Mouse (Mus musculus) embryonic facial prominence, embryonic 12.5 days (tissue): ENCODE measurements around the gene Map2k7. TPM values are rescaled to one million over a fixed set of nuclear protein-coding genes. Genes with fewer than 3 reads are reported as not detected.

Experiments used
- ATAC-seq: fragments of 200-750 bp; cut with Nextera tagmentation; 2 replicates; pipeline ENCODE4 v1.8.0; 2017; ENCODE audit not compliant: insufficient number of reproducible peaks, insufficient read depth, low FRiP score, low TSS enrichment
- H3K27ac ChIP-seq: fragments of 300-500 bp; sonication (generic); 2 replicates; pipeline ENCODE4 v1.5.1; 2016; ENCODE audit warnings: mild to moderate bottlenecking
- H3K27me3 ChIP-seq: fragments of 300-500 bp; sonication (generic); 2 replicates; pipeline ENCODE4 v1.6.1; 2016; ENCODE audit warnings: mild to moderate bottlenecking, moderate library complexity
- H3K36me3 ChIP-seq: fragments of 300-500 bp; sonication (generic); 2 replicates; pipeline ENCODE4 v1.6.1; 2016; ENCODE audit warnings: mild to moderate bottlenecking
- H3K4me1 ChIP-seq: fragments of 300-500 bp; sonication (generic); 2 replicates; pipeline ENCODE4 v1.6.1; 2016
- H3K4me2 ChIP-seq: fragments of 300-500 bp; sonication (generic); replicated peaks from 2 replicates; pipeline ENCODE4 v1.6.1; 2016; ENCODE audit warnings: mild to moderate bottlenecking, moderate library complexity
- H3K4me3 ChIP-seq: fragments of 300-500 bp; sonication (generic); 2 replicates; pipeline ENCODE4 v1.5.1; 2016; ENCODE audit warnings: mild to moderate bottlenecking
- H3K9ac ChIP-seq: fragments of 300-500 bp; sonication (generic); 2 replicates; pipeline ENCODE4 v1.6.1; 2016; ENCODE audit warnings: mild to moderate bottlenecking, moderate library complexity
- H3K9me3 ChIP-seq: fragments of 300-500 bp; sonication (generic); 2 replicates; pipeline ENCODE4 v1.6.1; 2016; ENCODE audit warnings: mild to moderate bottlenecking, moderate library complexity
- WGBS: fragments of 180-500 bp; shearing (Covaris S2); methylation state at CpG from one replicate; pipeline ENCODE4 v1.1.7; 2016; 5-methylcytosine and 5-hydroxymethylcytosine counted together
- polyA plus RNA-seq: library from polyadenylated mRNA; unstranded; fragments of >200 nt; fragmentation: Nextera tagmentation; extraction: Ambion mirVana; gene quantifications from 2 replicates; pipeline ENCODE4 v1.2.1, GENCODE M21; 2016

Gene Map2k7
- polyA plus RNA-seq, 1 experiment from 2014 or later, result 40.1 TPM

DNA sequence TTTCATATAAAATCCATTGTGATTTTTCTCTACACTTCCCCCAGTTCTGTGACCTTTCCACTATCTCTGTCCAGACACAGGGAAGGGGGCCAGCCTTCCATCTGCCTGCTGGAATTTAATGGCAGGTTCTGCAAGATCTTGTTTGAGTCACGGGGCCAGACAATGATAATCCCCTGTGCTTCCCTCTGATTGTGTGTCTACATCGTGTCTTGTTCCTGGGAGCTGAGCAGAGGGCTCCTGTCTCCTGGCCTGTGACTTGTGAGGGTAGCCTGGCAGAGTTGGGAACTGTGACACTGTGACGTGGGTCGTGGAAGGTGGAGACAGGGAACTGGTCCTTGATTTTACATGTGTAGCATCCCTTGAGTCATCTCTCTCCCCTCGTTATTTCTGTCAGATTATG is 8.8 kb upstream of the Map2k7 start:
- no peak overlapping the region for H3K4me3 ChIP-seq
- peaks cover 27% of the 10 kb centered on the region for H3K27me3 ChIP-seq
- no peak overlapping the region for H3K9ac ChIP-seq
- H3K4me1 ChIP-seq, result no peaks in the 10 kb centered on the region
- 75% methylated on average over 5 of the region's 5 CpGs for WGBS
- no peak overlapping the region for H3K4me2 ChIP-seq
- ATAC-seq, result no peak
- no peaks in the 10 kb centered on the region for H3K9me3 ChIP-seq
- no peaks in the 10 kb centered on the region for H3K36me3 ChIP-seq
- H3K27ac ChIP-seq, result no peak overlapping the region

DNA sequence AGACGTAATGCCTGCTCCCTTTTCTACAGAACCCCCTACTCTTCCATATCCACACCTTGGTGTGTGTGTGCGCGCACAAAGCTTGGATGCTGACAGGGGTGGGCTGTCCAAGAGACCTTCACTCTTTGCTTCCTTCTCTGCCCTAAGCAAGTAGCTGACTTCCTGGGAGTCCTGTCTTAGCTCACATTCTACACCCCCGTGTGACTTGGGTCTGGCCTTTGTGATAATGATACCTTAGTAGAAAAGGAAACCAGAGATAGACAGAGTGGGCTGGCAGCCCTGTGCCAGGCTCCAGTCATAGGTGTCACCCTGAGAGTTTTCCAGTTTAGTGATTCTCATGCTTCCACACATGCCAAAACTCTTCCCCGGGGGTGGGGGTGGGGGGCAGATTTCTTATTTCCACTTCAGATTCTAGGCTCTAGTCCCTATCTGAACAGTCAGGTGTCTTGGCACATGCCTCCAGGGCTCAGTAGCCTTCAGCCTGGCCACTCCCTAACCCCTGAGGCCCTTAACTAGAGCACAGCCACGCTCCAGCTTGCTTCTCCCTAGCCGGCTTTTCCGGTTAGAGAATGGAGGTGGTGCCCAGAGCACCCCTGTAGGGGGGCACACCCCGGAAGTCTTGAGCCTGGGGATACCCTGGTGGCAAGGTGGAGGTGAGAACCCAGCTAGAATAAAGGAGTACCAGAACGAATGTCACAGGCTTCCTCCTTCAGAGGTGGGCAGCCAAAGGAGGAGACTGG is 7.8 kb upstream of the Map2k7 start:
- peaks cover 27% of the 10 kb centered on the region for H3K27me3 ChIP-seq
- no peaks in the 10 kb centered on the region for H3K4me1 ChIP-seq
- H3K4me2 ChIP-seq, result no peak overlapping the region
- H3K36me3 ChIP-seq, result no peaks in the 10 kb centered on the region
- H3K9ac ChIP-seq, result no peak overlapping the region
- no peak overlapping the region for H3K4me3 ChIP-seq
- no peak for ATAC-seq
- 58% methylated on average over 10 of the region's 10 CpGs for WGBS
- H3K27ac ChIP-seq, result no peak overlapping the region
- no peaks in the 10 kb centered on the region for H3K9me3 ChIP-seq

DNA sequence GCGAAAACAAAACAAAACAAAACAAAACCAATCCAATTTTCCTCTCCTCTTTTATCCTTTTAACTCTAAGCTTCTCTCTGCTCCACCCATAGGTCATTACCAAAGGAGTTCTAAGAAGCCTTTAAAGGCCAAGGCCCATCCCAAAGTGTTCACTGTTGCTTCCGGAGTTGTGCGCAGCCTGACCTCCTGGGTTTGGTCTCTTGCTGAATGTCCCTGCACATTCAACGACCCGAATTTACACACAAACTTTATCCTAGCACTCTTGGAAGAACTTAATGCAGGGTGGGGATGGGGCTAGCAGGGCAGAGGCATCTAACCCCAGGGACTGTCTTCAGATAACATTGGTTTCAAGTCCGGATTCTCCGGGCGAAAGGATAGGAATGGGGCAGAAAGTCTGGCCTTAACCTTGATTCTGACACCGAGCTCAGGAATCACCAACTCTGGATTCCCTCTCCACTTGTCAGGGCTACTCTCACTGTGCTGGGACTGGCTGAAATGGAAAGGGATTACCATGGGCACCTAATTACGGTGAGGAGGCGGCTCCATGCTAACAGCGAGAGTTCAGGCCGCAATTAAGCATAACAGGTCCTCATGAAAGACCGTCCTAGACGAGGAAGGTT is 616 bp upstream of the Map2k7 start:
- Histone ChIP-seq H3K9ac (peak overlapping the region; percentile 69), H3K27me3 (no peaks in the 10 kb centered on the region), H3K4me3 (peak overlapping the region; percentile 86), H3K36me3 (peaks cover 19% of the 10 kb centered on the region), H3K4me1 (peaks cover 20% of the 10 kb centered on the region), H3K27ac (peak overlapping the region; percentile 96), H3K9me3 (no peaks in the 10 kb centered on the region), H3K4me2 (peak overlapping the region; percentile 83)
- no peak; the same call in 1 of the 2 replicates for ATAC-seq
- WGBS, result 20% methylated on average over 15 of the region's 15 CpGs

DNA sequence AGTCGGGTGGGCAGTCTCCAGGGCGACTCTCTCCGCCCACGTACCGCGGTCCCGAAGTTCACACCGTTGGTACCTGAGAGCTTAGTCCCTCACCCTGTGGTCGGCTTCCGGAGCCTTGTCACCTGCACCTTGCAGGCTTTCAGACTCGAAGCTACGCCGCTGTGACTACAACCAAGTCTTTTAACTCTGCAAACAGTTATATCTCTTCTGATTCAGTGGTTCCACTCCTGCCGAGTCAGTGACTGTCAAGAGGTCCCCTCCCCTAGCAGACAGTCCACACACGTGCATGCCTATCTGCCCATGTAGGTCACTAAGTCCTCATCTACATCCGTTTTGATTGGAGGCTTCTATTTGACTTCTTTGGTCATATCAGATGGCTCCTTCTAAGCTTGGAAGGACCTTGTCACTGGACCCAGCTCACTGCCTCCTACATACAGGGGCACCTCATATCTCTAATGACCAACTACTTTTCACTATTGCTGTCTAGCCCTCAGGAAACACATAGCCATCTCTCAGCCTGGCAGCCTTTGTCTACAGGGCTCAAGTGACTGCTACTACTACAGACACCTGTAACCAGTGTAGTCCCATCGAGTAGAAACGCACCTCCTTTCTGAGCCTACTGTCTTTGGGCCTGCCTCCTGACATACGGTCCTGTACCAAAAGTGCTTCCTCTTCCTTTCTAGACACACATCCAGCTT is 802 bp downstream of the Map2k7 start:
- WGBS, result 16% methylated on average over 19 of the region's 19 CpGs
- ATAC-seq, result peak; percentile 1; the same call in 1 of the 2 replicates

DNA sequence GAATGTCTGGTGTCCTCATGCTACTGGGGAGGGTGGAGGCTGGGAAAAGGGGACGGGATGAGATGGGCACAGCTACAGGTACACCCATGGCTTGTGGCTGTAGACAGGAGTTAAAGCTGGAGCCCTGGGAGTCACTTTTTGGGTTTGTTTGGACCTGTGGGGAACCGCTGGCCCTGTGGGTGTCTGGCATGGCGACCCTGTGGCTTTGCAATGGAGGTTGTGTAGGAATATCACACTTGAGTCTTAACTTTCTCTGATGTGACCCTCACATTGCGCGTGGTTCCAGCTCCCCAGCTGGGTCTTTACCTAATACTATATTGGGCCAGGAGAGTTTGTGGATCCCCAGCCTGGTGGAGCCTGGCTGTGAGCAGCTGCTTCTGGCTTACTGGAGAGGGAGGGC is 6.5 kb downstream of the Map2k7 start:
- no peak overlapping the region for H3K4me2 ChIP-seq
- WGBS, result 95% methylated on average over 5 of the region's 5 CpGs
- peaks cover 22% of the 10 kb centered on the region for H3K4me1 ChIP-seq
- H3K27me3 ChIP-seq, result no peaks in the 10 kb centered on the region
- no peak for ATAC-seq
- no peaks in the 10 kb centered on the region for H3K9me3 ChIP-seq
- H3K4me3 ChIP-seq, result no peak overlapping the region
- no peak overlapping the region for H3K27ac ChIP-seq
- no peak overlapping the region for H3K9ac ChIP-seq
- H3K36me3 ChIP-seq, result peaks cover 86% of the 10 kb centered on the region

More for the DNA sequence above, 802 bp downstream of the Map2k7 start:
- Histone ChIP-seq H3K9ac (peak overlapping the region; percentile 88), H3K4me3 (peak overlapping the region; percentile 86), H3K4me1 (peaks cover 20% of the 10 kb centered on the region), H3K9me3 (no peaks in the 10 kb centered on the region), H3K27me3 (no peaks in the 10 kb centered on the region), H3K36me3 (peaks cover 33% of the 10 kb centered on the region), H3K4me2 (peak overlapping the region; percentile 83), H3K27ac (peak overlapping the region; percentile 96)

DNA sequence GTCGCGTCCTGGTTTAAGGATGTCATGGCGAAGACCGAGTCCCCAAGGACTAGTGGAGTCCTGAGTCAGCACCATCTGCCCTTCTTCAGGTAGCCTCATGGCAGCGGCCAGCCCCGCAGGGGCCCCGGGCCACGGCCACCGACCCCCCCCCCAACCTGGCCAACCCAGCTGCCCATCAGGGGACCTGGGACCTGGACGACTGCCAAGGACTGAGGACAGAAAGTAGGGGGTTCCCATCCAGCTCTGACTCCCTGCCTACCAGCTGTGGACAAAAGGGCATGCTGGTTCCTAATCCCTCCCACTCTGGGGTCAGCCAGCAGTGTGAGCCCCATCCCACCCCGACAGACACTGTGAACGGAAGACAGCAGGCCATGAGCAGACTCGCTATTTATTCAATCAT is 7.2 kb downstream of the Map2k7 start:
- H3K4me1 ChIP-seq, result peaks cover 24% of the 10 kb centered on the region
- no peaks in the 10 kb centered on the region for H3K27me3 ChIP-seq
- H3K27ac ChIP-seq, result no peak overlapping the region
- no peak overlapping the region for H3K4me2 ChIP-seq
- no peaks in the 10 kb centered on the region for H3K9me3 ChIP-seq
- H3K9ac ChIP-seq, result no peak overlapping the region
- H3K36me3 ChIP-seq, result peaks cover 86% of the 10 kb centered on the region
- no peak for ATAC-seq
- 82% methylated on average over 13 of the region's 13 CpGs for WGBS
- no peak overlapping the region for H3K4me3 ChIP-seq

DNA sequence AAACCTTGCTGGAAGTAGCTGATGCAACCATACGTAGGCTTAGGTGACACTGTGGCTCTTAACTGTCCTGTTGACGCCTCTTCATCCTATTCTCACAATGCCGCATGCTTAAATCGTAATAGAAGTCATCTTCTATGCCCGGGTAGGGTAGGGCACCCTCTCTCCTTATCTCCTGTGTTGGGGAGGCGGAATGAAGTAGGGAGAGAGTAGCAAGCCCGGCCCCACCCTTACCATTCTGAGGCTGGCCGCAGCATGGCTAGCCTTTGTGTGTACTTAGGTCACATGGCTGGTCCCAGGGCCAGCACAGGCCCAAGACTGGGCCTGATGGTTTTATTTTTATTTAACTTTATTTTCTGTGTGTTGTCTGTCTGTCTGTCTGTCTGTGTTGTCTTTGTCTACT is 8.7 kb downstream of the Map2k7 start:
- Histone ChIP-seq H3K4me1 (peaks cover 22% of the 10 kb centered on the region), H3K36me3 (peaks cover 74% of the 10 kb centered on the region), H3K9ac (no peak overlapping the region), H3K27me3 (no peaks in the 10 kb centered on the region), H3K4me2 (no peak overlapping the region), H3K9me3 (no peaks in the 10 kb centered on the region), H3K4me3 (no peak overlapping the region), H3K27ac (no peak overlapping the region)
- ATAC-seq, result no peak
- WGBS, result 89% methylated on average over 8 of the region's 8 CpGs

DNA sequence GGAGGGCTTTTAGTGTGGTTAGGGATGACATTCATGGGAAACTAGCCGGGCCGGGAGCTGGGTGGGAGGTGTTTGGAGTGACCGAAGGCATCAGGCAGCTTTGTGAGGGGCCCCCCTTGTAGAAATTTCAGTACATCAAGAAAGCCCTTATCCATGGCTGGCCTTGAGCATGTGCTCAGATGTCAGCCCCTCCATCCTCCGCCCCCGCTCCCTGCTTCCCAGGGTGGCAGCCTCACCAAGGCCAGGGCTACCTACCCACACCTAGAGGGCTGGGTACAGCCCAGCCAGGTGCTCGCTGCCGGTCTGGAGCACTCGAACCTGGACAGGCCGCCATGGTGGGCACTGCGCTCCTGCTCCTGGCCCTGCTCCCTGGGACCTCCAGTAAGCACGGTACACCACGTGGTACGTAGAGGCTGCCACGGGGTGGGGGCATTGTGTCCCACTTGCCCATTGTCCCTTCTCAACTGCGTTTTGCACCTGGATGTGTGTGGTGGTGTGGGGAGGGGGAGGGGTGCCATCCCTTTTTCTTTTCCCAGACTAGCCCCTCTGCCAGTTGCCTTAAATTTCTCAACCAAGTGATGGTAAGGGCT is 9.5 kb downstream of the Map2k7 start, which contains the start of gene Tgfbr3l:
Gene Tgfbr3l (plus strand): TSS at position 264 of the 590 bp plus-strand sequence.
- Histone ChIP-seq H3K36me3 (peaks cover 66% of the 10 kb centered on the region), H3K9ac (peak within 1 kb of the TSS; percentile 24), H3K4me2 (peak within 1 kb of the TSS; percentile 11; the same call in 1 of the 2 replicates), H3K9me3 (no peaks in the 10 kb centered on the region), H3K27ac (no peak within 1 kb of the TSS), H3K27me3 (no peaks in the 10 kb centered on the region), H3K4me1 (peaks cover 22% of the 10 kb centered on the region), H3K4me3 (no peak within 1 kb of the TSS)
- WGBS, result 81% methylated on average over 15 of the region's 15 CpGs
- ATAC-seq, result no peak

DNA sequence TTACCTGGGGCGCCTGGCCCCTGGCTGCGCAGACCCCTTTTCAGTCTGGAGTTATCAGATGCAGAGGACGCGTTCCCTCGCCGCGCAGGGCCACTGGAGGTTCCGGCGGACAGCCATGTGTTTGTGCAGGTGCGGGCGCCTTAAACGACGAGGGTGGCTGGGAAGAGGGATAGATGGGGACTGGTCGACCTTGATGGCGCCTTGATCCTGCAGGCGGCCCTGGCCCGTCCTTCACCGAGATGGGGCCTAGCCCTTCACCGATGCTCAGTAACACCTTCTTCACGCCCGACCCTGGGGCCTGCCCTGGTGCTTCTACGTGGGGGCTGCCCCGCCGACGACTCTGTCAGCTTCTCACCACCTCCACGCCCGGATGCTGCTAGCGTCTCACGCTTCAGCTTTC is 10.7 kb downstream of the Map2k7 start:
- WGBS, result 15% methylated on average over 29 of the region's 29 CpGs
- peaks cover 55% of the 10 kb centered on the region for H3K36me3 ChIP-seq
- H3K27ac ChIP-seq, result 0 out of 2 replicates have a peak overlapping the region, but pooled peaks have one; percentile 17

DNA sequence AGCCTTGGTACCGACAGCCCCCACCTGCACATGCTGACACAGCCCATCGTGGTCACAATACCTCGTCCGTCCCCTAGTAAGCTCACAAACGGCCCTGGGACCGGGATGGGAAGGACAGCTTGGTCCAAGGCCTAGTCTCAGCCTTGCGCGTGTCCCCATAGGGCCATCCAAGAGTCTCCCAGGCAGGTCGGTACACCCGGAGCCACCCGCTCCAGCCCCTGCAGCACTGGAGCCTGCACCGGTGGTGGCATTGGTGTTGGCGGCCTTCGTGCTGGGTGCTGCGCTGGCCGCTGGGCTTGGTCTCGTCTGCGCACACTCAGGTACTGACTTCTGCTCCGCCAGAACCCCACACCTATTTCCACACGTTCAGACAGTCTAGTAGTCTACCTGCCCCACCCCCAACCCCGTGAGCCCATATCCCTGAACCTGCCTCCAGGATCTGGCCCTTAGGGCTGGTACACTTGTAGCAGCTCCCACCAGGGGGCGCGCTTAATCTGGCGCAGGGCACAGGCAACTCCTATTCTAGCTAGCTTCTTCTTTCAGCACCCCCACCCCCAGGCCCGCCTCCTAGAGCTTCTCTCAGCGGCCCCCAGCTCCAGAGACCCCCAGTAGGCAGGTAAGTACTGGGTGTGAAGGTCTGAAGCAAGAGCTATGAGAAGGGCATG is 11.9 kb downstream of the Map2k7 start:
- Histone ChIP-seq H3K9ac (no peak overlapping the region), H3K4me2 (0 out of 2 replicates have a peak overlapping the region, but pooled peaks have one; percentile 0), H3K27ac (no peak overlapping the region), H3K36me3 (peaks cover 55% of the 10 kb centered on the region), H3K4me1 (peaks cover 31% of the 10 kb centered on the region), H3K4me3 (no peak overlapping the region), H3K9me3 (no peaks in the 10 kb centered on the region), H3K27me3 (no peaks in the 10 kb centered on the region)
- 32% methylated on average over 26 of the region's 26 CpGs for WGBS
- ATAC-seq, result no peak

More for the DNA sequence above, 10.7 kb downstream of the Map2k7 start:
- Histone ChIP-seq H3K27me3 (no peaks in the 10 kb centered on the region), H3K9ac (peak overlapping the region; percentile 24; the same call in 1 of the 2 replicates), H3K4me3 (no peak overlapping the region), H3K4me1 (peaks cover 28% of the 10 kb centered on the region), H3K4me2 (peak overlapping the region; percentile 11; the same call in 1 of the 2 replicates), H3K9me3 (no peaks in the 10 kb centered on the region)
- ATAC-seq, result no peak
